Mouse (Mus musculus) central nervous system, embryonic 11.5 days (tissue): Measurements from ENCODE around the gene Gm10100. TPM values are rescaled to one million over a fixed set of nuclear protein-coding genes. Genes with fewer than 3 reads are reported as not detected.

Source experiments
- polyA plus RNA-seq: library from polyadenylated mRNA; depleted of rRNA; stranded (reverse); fragments of >200 nt; gene quantifications from 2 replicates; pipeline ENCODE4 v1.2.3, GENCODE M21; 2012; rRNA removed

The Gm10100 gene
- not detected in 2 replicates for polyA plus RNA-seq

DNA sequence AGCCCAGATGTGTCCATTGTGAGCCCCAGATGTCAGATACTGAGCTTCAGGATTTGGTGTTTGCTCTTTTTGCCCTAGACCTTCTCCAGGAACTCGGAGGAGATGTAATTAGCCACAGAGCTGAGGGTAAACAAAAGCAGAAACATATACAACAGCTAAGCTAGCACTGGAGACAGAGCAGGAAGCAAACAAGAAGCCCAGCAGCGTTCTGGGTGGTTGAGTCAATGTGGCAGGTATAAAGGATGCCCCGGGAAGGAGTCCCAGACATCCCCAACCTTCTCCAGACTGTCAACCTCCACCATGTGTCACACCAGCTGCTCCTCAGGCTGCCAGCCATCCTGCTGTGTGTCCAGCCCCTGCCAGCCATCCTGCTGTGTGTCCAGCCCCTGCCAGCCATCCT, at the start of gene Gm10100:
TSS of gene Gm10100 (plus strand) at position 301 of the 400 bp plus-strand sequence.

DNA sequence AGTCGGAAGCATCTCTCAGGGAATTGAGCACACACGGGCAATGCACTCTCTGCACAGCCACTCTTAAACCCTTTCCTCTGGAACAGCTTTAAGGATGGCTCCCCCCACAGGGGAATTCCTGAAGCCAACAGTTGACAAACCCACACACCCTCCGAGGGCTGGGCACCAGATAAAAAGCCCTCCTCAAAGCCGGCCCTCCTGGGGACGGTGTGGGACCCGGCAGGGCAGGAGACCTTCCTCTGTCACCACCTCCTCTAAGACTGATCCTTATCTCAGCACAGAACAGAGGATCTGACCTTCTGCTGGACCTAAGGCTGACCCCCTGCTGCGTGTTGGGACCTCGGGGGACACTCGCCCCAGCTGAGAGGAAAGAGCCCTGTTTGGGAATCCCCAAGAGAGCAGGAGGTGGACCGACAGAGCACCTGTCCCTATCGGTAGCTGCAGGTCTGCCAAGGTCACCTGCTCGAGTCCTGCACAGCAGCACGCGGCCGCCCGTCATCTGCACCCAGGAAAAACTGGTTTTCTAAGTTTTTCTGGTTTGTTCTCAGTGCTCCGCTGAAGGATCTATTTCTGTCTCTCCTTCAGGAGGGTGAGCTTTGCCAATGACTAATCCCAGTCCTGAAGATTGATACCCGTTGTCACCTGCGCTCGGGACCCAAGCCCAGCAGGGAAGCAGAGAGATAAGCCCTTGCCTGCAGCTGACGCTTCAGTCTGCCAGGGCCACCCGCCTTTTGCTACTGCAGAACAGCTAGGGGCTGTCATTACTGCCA, 40.2 kb upstream of the Gm10100 start, which contains the start of gene Tspear:
TSS of gene Tspear (plus strand) at position 675 of the 770 bp plus-strand sequence.

DNA sequence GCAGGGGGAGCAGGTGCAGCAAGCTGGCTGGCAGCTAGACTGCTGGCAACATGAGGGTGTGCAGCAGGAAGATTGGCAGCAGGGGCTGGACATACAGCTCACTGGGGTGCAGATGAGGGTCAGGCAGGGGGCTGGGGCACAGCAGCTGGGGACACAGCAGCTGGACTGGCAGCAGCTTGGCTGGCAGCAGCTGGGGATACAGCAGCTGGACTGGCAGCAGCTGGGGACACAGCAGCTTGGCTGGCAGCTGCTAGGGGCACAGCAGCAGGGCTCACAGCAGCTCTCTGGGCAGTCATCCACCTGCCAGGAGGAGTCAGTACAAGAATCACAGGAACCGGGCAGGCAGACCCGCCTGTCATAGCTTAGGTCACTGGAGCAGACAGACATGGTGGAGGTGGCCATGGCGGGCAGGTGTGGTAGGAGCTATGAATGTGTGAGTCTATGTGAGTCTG, 35.9 kb upstream of the Gm10100 start, which contains the start of gene Gm19402:
TSS of gene Gm19402 (minus strand) at position 402 of the 452 bp plus-strand sequence.

DNA sequence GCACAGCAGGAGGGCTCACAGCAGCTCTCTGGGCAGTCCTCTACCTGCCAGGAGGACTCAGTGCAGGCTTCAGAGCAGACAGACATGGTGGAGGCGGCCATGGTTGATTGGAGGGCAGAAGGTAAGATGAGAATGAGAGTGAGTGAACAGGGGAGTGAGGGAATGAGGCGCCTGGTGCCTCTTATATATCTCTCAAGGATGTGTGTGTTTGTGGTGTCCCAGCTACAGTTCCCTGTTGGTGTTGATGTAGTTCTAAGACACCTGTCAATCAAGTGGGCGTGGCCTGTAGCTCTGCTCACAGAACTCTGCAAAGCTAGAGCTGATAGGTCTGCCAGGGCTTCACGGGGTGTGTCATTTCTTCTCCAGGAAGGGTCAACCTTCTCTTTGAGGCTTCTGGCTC, 29.2 kb upstream of the Gm10100 start, which contains the start of gene Gm9508:
TSS of gene Gm9508 (minus strand) at position 101 of the 400 bp plus-strand sequence.

DNA sequence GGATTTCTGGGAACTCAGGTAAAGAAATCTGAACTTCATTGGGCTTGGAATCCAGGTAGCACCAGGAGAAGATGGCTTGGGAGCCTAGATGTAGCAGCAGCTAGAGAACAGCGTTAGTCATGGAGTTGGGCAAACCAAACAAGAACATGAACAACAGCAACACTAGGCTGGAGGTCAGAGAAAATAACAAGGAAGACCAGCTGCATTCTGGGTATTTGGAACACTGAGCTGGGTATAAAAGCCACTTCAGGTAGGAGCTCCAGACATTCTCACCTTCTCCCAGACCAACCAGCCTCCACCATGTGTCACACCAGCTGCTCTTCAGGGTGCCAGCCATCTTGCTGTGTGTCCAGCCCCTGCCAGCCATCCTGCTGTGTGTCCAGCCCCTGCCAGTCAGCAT, 20.0 kb upstream of the Gm10100 start, which contains the start of gene Gm10272:
TSS of gene Gm10272 (plus strand) at position 301 of the 400 bp plus-strand sequence.

DNA sequence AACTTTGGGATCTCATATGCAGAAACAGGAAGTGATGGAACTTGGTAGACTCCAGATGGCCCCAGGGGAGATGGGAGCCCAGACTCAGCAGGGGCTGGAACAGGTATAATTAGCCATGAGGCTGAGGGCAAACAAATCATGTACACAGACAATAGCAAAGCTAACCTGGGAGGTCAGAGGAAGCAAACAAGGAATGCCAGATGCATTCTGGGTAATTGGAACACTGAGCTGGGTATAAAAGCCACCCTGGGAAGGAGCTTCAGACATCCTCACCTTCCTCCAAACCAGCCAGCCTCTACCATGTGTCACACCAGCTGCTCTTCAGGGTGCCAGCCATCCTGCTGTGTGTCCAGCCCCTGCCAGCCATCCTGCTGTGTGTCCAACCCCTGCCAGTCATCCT, 15.1 kb upstream of the Gm10100 start, which contains the start of gene Gm10024:
TSS of gene Gm10024 (plus strand) at position 301 of the 400 bp plus-strand sequence.

DNA sequence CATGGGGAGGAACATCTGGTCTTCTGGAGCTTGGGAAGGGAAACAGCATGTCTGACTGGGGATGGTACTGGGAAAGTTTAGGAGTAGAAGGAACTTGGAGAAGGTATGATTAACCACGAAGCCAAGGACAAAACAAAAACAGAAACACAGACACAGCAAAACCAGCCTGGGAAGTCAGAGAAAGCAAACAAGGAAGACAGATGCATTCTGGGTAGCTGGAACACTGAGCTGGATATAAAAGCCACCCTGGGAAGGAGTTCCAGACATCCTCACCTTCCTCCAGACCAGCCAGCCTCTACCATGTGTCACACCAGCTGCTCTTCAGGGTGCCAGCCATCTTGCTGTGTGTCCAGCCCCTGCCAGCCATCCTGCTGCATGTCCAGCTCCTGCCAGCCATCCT, 10.8 kb upstream of the Gm10100 start, which contains the start of gene Gm10142:
TSS of gene Gm10142 (plus strand) at position 301 of the 400 bp plus-strand sequence.

DNA sequence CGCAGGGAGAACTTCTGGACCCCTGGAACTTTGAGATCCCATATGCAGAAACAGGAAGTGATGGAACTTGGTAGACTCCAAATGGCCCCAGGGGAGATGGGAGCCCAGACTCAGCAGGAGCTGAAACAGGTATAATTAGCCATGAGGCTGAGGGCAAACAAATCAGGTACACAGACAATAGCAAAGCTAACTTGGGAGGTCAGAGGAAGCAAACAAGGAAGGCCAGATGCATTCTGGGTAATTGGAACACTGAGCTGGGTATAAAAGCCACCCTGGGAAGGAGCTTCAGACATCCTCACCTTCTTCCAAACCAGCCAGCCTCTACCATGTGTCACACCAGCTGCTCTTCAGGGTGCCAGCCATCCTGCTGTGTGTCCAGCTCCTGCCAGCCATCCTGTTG, 6.0 kb upstream of the Gm10100 start, which contains the start of gene Krtap12-1:
TSS of gene Krtap12-1 (plus strand) at position 301 of the 400 bp plus-strand sequence.

DNA sequence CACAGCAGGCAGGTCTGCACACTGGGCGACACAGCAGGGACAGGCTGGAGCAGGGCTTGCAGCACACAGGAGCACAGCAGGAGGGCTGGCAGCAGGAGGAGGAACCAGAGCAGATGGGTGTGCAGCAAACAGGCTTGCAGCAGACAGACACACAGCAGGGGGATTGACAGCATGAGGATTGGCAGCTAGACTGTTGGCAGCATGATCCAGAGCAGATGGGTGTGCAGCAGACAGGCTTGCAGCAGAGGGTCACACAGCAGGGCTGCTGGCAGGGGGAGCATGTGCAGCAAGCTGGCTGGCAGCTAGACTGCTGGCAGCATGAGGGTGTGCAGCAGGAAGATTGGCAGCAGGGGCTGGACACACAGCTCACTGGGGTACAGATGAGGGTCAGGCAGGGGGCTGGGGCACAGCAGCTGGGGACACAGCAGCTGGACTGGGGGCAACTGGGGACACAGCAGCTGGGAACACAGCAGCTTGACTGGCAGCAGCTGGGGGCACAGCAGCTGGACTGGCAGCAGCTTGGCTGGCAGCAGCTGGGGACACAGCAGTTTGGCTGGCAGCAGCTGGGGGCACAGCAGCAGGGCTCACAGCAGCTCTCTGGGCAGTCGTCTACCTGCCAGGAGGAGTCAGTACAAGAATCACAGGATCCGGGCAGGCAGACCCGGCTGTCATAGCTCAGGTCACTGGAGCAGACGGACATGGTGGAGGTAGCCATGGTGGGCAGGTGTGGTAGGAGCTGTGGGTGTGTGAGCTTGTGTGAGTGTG, 15.8 kb downstream of the Gm10100 start, which contains the start of gene Gm18596:
TSS of gene Gm18596 (minus strand) at position 715 of the 765 bp plus-strand sequence.

DNA sequence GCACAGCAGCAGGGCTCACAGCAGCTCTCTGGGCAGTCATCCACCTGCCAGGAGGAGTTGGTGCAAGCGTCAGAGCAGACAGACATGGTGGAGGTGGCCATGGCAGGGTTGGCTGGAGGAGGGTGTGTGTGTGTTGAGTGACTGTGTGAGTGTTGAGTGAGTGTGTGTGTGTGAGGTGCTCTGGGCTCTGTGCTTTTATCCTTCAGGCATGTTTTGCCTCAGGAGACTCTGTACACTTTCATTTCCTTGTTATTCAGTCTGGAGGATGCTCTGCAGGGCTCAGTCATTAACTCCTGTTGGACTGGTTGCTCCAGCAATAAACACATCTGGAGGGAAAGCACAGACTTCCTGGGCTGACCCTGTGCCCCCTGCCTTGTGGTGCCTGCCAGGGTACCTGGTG, 25.0 kb downstream of the Gm10100 start, which contains the start of gene Gm9736:
TSS of gene Gm9736 (minus strand) at position 101 of the 400 bp plus-strand sequence.

DNA sequence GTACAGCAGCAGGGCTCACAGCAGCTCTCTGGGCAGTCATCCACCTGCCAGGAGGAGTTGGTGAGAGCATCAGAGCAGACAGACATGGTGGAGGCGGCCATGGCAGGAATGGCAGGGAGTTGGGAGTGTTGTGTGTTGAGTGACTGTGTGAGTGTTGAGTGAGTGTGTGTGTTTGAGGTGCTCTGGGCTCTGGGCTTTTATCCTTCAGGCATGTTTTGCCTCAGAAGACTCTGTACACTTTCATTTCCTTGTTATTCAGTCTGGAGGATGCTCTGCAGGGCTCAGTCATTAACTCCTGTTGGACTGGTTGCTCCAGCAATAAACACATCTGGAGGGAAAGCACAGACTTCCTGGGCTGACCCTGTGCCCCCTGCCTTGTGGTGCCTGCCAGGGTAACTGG, 33.3 kb downstream of the Gm10100 start, which contains the start of gene Gm3233:
TSS of gene Gm3233 (minus strand) at position 101 of the 400 bp plus-strand sequence.

DNA sequence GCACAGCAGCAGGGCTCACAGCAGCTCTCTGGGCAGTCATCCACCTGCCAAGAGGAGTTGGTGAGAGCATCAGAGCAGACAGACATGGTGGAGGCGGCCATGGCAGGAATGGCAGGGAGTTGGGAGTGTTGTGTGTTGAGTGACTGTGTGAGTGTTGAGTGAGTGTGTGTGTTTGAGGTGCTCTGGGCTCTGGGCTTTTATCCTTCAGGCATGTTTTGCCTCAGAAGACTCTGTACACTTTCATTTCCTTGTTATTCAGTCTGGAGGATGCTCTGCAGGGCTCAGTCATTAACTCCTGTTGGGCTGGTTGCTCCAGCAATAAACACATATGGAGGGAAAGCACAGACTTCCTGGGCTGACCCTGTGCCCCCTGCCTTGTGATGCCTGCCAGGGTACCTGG, 44.9 kb downstream of the Gm10100 start, which contains the start of gene Gm3238:
TSS of gene Gm3238 (minus strand) at position 101 of the 400 bp plus-strand sequence.

Other genes with a start within 250 kb of the Gm10100 start
- 35.5 and 67.5 TPM in 2 replicates for gene Fam207a, start 210.7 kb upstream of the Gm10100 start, polyA plus RNA-seq
- 1.3 and 1.8 TPM in 2 replicates for gene Itgb2, start 196.2 kb upstream of the Gm10100 start, polyA plus RNA-seq
- 66.2 and 75.4 TPM in 2 replicates for gene Pttg1ip, start 144.8 kb upstream of the Gm10100 start, polyA plus RNA-seq
- 343 and 431 TPM in 2 replicates for gene Sumo3, start 120.4 kb upstream of the Gm10100 start, polyA plus RNA-seq
- 75.0 and 115 TPM in 2 replicates for gene Gm49325, start 120.3 kb upstream of the Gm10100 start, polyA plus RNA-seq
- gene Ube2g2, start 104.2 kb upstream of the Gm10100 start, polyA plus RNA-seq, result 58.8 and 134 TPM in 2 replicates
- 0.92 and 1.3 TPM in 2 replicates for gene Tspear, start 39.9 kb upstream of the Gm10100 start, polyA plus RNA-seq
- gene Gm19402, start 35.7 kb upstream of the Gm10100 start, polyA plus RNA-seq, result not detected in 2 replicates
- not detected in 2 replicates for gene Gm9508, start 29.3 kb upstream of the Gm10100 start, polyA plus RNA-seq
- not detected in 2 replicates for gene Gm10272, start 19.9 kb upstream of the Gm10100 start, polyA plus RNA-seq
- gene Gm10024, start 15.0 kb upstream of the Gm10100 start, polyA plus RNA-seq, result not detected in 2 replicates
- gene Gm10142, start 10.7 kb upstream of the Gm10100 start, polyA plus RNA-seq, result not detected in 2 replicates
- gene Krtap12-1, start 5.9 kb upstream of the Gm10100 start, polyA plus RNA-seq, result not detected in 2 replicates
- gene Gm18596, start 16.2 kb downstream of the Gm10100 start, polyA plus RNA-seq, result not detected in 2 replicates
- gene Gm9736, start 24.9 kb downstream of the Gm10100 start, polyA plus RNA-seq, result not detected in 2 replicates
- gene Gm3233, start 33.2 kb downstream of the Gm10100 start, polyA plus RNA-seq, result not detected in 2 replicates
- gene Gm3238, start 44.8 kb downstream of the Gm10100 start, polyA plus RNA-seq, result not detected in 2 replicates
- not detected in 2 replicates for gene Gm7138, start 50.5 kb downstream of the Gm10100 start, polyA plus RNA-seq
- gene Gm3250, start 56.1 kb downstream of the Gm10100 start, polyA plus RNA-seq, result not detected in 2 replicates
- gene Gm7137, start 61.7 kb downstream of the Gm10100 start, polyA plus RNA-seq, result not detected in 2 replicates
- not detected in 2 replicates for gene Gm9639, start 68.6 kb downstream of the Gm10100 start, polyA plus RNA-seq
- not detected in 2 replicates for gene Gm19668, start 72.6 kb downstream of the Gm10100 start, polyA plus RNA-seq
- 0.08 TPM in 1 of 2 replicates, not detected in the other for gene Gm9507, start 85.4 kb downstream of the Gm10100 start, polyA plus RNA-seq
- gene Gm2696, start 88.2 kb downstream of the Gm10100 start, polyA plus RNA-seq, result not detected in 2 replicates
- not detected in 2 replicates for gene Krtap10-4, start 100.6 kb downstream of the Gm10100 start, polyA plus RNA-seq
- not detected in 2 replicates for gene Krtap10-10, start 109.5 kb downstream of the Gm10100 start, polyA plus RNA-seq
- gene Gm36176, start 120.3 kb downstream of the Gm10100 start, polyA plus RNA-seq, result not detected in 2 replicates
- 0.06 TPM in 1 of 2 replicates, not detected in the other for gene Gm10318, start 126.4 kb downstream of the Gm10100 start, polyA plus RNA-seq
- not detected in 2 replicates for gene Gm3285, start 135.5 kb downstream of the Gm10100 start, polyA plus RNA-seq
- gene Lrrc3, start 176.1 kb downstream of the Gm10100 start, polyA plus RNA-seq, result 2.4 and 3.4 TPM in 2 replicates
- 0.83 and 1.2 TPM in 2 replicates for gene Trpm2, start 244.1 kb downstream of the Gm10100 start, polyA plus RNA-seq